Mouse (Mus musculus): ENCODE measurements at regions not wholly inside any gene's neighbourhood (a gene's known extent, or its start where the extent isn't known, plus 50 kb on each side); places are given as distances from the start of the nearest gene placed in this dataset.

GRCm38 (mm10) chr3:80124621-80125020, 240.3 kb downstream of the Fam198b start:
- no peak for DNase-seq (ENCODE audit: extremely low read depth)
- dilution Hi-C loops (cut with MboI; ENCODE audit: extremely low pct_ligation_motif_present, extremely low pct_unique_long_range_greater_than_20kb, low sequenced_read_pairs) (no loop called here), in situ Hi-C loops (cut with MboI; ENCODE audit: low pct_ligation_motif_present, low pct_unique_long_range_greater_than_20kb, low sequenced_read_pairs) (no loop called here)
- Histone ChIP-seq H3K4me2 (ENCODE audit: insufficient read depth, low read depth, poor library complexity, severe bottlenecking) (no peak overlapping the region), H3K27me3 (replicated peaks) (no peaks in the 10 kb centered on the region), H3K9ac (ENCODE audit: insufficient read depth, low read depth) (no peak overlapping the region), H3K4me1 (ENCODE audit: control insufficient read depth in 1 of 2, insufficient read depth in 2 of 2) (no peaks in the 10 kb centered on the region), H3K9me3 (replicated peaks; ENCODE audit: low read length) (peaks cover 2% of the 10 kb centered on the region), H3K36me3 (replicated peaks in 1 of 2; ENCODE audit: control insufficient read depth in 1 of 2, insufficient read depth in 1 of 2, low read length in 1 of 2) (no peaks in the 10 kb centered on the region), H3K4me3 (replicated peaks in 1 of 3; ENCODE audit: low read depth in 2 of 3, low read length in 2 of 3, poor library complexity in 1 of 3) (no peak overlapping the region), H3K27ac (ENCODE audit: insufficient read depth, low read depth) (no peak overlapping the region), H3K79me2 (replicated peaks; ENCODE audit: control insufficient read depth, extremely low read depth, insufficient read depth, poor library complexity, severe bottlenecking) (no peaks in the 10 kb centered on the region)
- no peak for TF ChIP-seq POLR2A (IDR thresholded peaks at IDR 0.05; ENCODE audit: low read depth, low read length)
- TF ChIP-seq PAX5 (IDR thresholded peaks at IDR 0.05; ENCODE audit: low read length): no peak
- no peak for TF ChIP-seq ZKSCAN1 (IDR thresholded peaks at IDR 0.05; ENCODE audit: borderline replicate concordance, low read depth, low read length)
- TF ChIP-seq IRF4 (IDR thresholded peaks at IDR 0.05; ENCODE audit: low read depth, low read length): no peak
- no peak for TF ChIP-seq ETS1 (conservative IDR thresholded peaks at IDR 0.05; ENCODE audit: low read depth, low read length)
- no peak for TF ChIP-seq TBP (conservative IDR thresholded peaks at IDR 0.05; ENCODE audit: low read depth, low read length)
- TF ChIP-seq RCOR1 (conservative IDR thresholded peaks at IDR 0.05; ENCODE audit: low read depth, low read length): no peak
- TF ChIP-seq USF1 (IDR thresholded peaks at IDR 0.05; ENCODE audit: low read depth, low read length): no peak
- TF ChIP-seq ZC3H11A (IDR thresholded peaks at IDR 0.05; ENCODE audit: low read depth, low read length): no peak
- TF ChIP-seq E2F4 (IDR thresholded peaks at IDR 0.05; ENCODE audit: insufficient replicate concordance, low read depth, low read length): no peak
- no peak for TF ChIP-seq USF2 (conservative IDR thresholded peaks at IDR 0.05; ENCODE audit: low read depth, low read length)
- no peak for TF ChIP-seq MAZ (IDR thresholded peaks at IDR 0.05; ENCODE audit: low read depth, low read length)
- TF ChIP-seq CTCF (conservative IDR thresholded peaks at IDR 0.05 in 1 of 2, IDR thresholded peaks at IDR 0.05 in 1 of 2; ENCODE audit: low read depth in 2 of 2, low read length in 2 of 2): no peak
- TF ChIP-seq RAD21 (IDR thresholded peaks at IDR 0.05; ENCODE audit: low read depth, low read length): no peak
- TF ChIP-seq BHLHE40 (IDR thresholded peaks at IDR 0.05; ENCODE audit: low read depth, low read length): no peak
- no peak for TF ChIP-seq SMC3 (IDR thresholded peaks at IDR 0.05; ENCODE audit: low read depth, low read length)
- TF ChIP-seq NELFE (IDR thresholded peaks at IDR 0.05; ENCODE audit: low read depth, low read length): no peak
- TF ChIP-seq MEF2A (IDR thresholded peaks at IDR 0.05; ENCODE audit: borderline replicate concordance, low read depth, low read length): no peak
- no peak for TF ChIP-seq ZNF384 (IDR thresholded peaks at IDR 0.05; ENCODE audit: low read depth, low read length)

GRCm38 (mm10) chr3:80141697-80142096, 257.4 kb downstream of the Fam198b start:
- Histone ChIP-seq H3K4me3 (replicated peaks in 1 of 3; ENCODE audit: low read depth in 2 of 3, low read length in 2 of 3, poor library complexity in 1 of 3) (no peak overlapping the region), H3K4me2 (ENCODE audit: insufficient read depth, low read depth, poor library complexity, severe bottlenecking) (no peak overlapping the region), H3K9me3 (replicated peaks; ENCODE audit: low read length) (no peaks in the 10 kb centered on the region), H3K36me3 (replicated peaks in 1 of 2; ENCODE audit: control insufficient read depth in 1 of 2, insufficient read depth in 1 of 2, low read length in 1 of 2) (no peaks in the 10 kb centered on the region), H3K27ac (ENCODE audit: insufficient read depth, low read depth) (no peak overlapping the region), H3K9ac (ENCODE audit: insufficient read depth, low read depth) (no peak overlapping the region), H3K4me1 (ENCODE audit: control insufficient read depth in 1 of 2, insufficient read depth in 2 of 2) (no peaks in the 10 kb centered on the region; a peak in 1 of 4 replicates), H3K79me2 (replicated peaks; ENCODE audit: control insufficient read depth, extremely low read depth, insufficient read depth, poor library complexity, severe bottlenecking) (no peaks in the 10 kb centered on the region), H3K27me3 (replicated peaks) (no peaks in the 10 kb centered on the region)
- in situ Hi-C loops (cut with MboI; ENCODE audit: low pct_ligation_motif_present, low pct_unique_long_range_greater_than_20kb, low sequenced_read_pairs) (no loop called here), dilution Hi-C loops (cut with MboI; ENCODE audit: extremely low pct_ligation_motif_present, extremely low pct_unique_long_range_greater_than_20kb, low sequenced_read_pairs) (no loop called here)
- peak; percentile 1 for DNase-seq (ENCODE audit: extremely low read depth)
- TF ChIP-seq IRF4 (IDR thresholded peaks at IDR 0.05; ENCODE audit: low read depth, low read length) (no peak), MEF2A (IDR thresholded peaks at IDR 0.05; ENCODE audit: borderline replicate concordance, low read depth, low read length) (no peak), POLR2A (IDR thresholded peaks at IDR 0.05; ENCODE audit: low read depth, low read length) (no peak), ZKSCAN1 (IDR thresholded peaks at IDR 0.05; ENCODE audit: borderline replicate concordance, low read depth, low read length) (no peak), CHD2 (IDR thresholded peaks at IDR 0.05; ENCODE audit: low read length) (no peak), MAX (IDR thresholded peaks at IDR 0.05; ENCODE audit: low read length) (no peak), ETS1 (conservative IDR thresholded peaks at IDR 0.05; ENCODE audit: low read depth, low read length) (no peak), ZNF384 (IDR thresholded peaks at IDR 0.05; ENCODE audit: low read depth, low read length) (no peak), ZC3H11A (IDR thresholded peaks at IDR 0.05; ENCODE audit: low read depth, low read length) (no peak), JUN (IDR thresholded peaks at IDR 0.05; ENCODE audit: insufficient read depth, low read depth, low read length) (no peak), USF1 (IDR thresholded peaks at IDR 0.05; ENCODE audit: low read depth, low read length) (no peak), CTCF (conservative IDR thresholded peaks at IDR 0.05 in 1 of 2, IDR thresholded peaks at IDR 0.05 in 1 of 2; ENCODE audit: low read depth in 2 of 2, low read length in 2 of 2) (no peak), PAX5 (IDR thresholded peaks at IDR 0.05; ENCODE audit: low read length) (no peak), MAZ (IDR thresholded peaks at IDR 0.05; ENCODE audit: low read depth, low read length) (no peak), RCOR1 (conservative IDR thresholded peaks at IDR 0.05; ENCODE audit: low read depth, low read length) (no peak), NRF1 (IDR thresholded peaks at IDR 0.05; ENCODE audit: low read depth, low read length) (no peak), EP300 (IDR thresholded peaks at IDR 0.05; ENCODE audit: low read length) (no peak), ZMIZ1 (IDR thresholded peaks at IDR 0.05; ENCODE audit: low read depth, low read length) (no peak), KAT2A (IDR thresholded peaks at IDR 0.05; ENCODE audit: insufficient replicate concordance, low read length) (no peak)
